Mouse (Mus musculus): ENCODE results near the gene March4. TPM values are rescaled to one million over a fixed set of nuclear protein-coding genes. Genes with fewer than 3 reads are reported as not detected.

Gene March4
- polyA plus RNA-seq, 1 experiment from 2014 or later: not detected

GRCm38 (mm10) chr1:72462516-72462915 lies 74.2 kb downstream of the March4 start:
- ATAC-seq (no peak), DNase-seq (no peak)
- no peak overlapping the region for H3K4me2 ChIP-seq (ENCODE audit: low read depth, low read length)
- H3K27me3 ChIP-seq (ENCODE audit: insufficient read depth, low read length): no peaks in the 10 kb centered on the region
- H3K9me3 ChIP-seq (ENCODE audit: low read length): no peaks in the 10 kb centered on the region
- no peaks in the 10 kb centered on the region for H3K4me1 ChIP-seq (ENCODE audit: insufficient read depth)
- no peaks in the 10 kb centered on the region for H3K36me3 ChIP-seq (replicated peaks; ENCODE audit: insufficient read depth, low read length)
- no peak for TF ChIP-seq CTCF (IDR thresholded peaks at IDR 0.05; ENCODE audit: low read depth)
- no peak for TF ChIP-seq EP300 (IDR thresholded peaks at IDR 0.05; ENCODE audit: low read depth)
- H3K4me3 ChIP-seq (ENCODE audit: low read depth, low read length): no peak overlapping the region
- H3K27ac ChIP-seq (ENCODE audit: low read depth): no peak overlapping the region
- no peak overlapping the region for H3K9ac ChIP-seq (replicated peaks)
- 73% methylated on average over 6 of the region's 6 CpGs for WGBS (ENCODE audit: insufficient replicate concordance)

- H3K9ac ChIP-seq (replicated peaks): no peak overlapping the region
- H3K36me3 ChIP-seq (replicated peaks; ENCODE audit: insufficient read depth, low read length): no peaks in the 10 kb centered on the region
- no peak overlapping the region for H3K27ac ChIP-seq (ENCODE audit: low read depth)
- H3K4me3 ChIP-seq (ENCODE audit: low read depth, low read length): no peak overlapping the region
- no peaks in the 10 kb centered on the region for H3K4me1 ChIP-seq (ENCODE audit: insufficient read depth)
- 73% methylated on average over 4 of the region's 4 CpGs for WGBS (ENCODE audit: insufficient replicate concordance)
- no peak for ATAC-seq
- TF ChIP-seq CTCF (IDR thresholded peaks at IDR 0.05; ENCODE audit: low read depth) (no peak), EP300 (IDR thresholded peaks at IDR 0.05; ENCODE audit: low read depth) (no peak)
- H3K9me3 ChIP-seq (ENCODE audit: low read length): no peaks in the 10 kb centered on the region
- DNase-seq: no peak
- no peaks in the 10 kb centered on the region for H3K27me3 ChIP-seq (ENCODE audit: insufficient read depth, low read length)
- no peak overlapping the region for H3K4me2 ChIP-seq (ENCODE audit: low read depth, low read length)
These were observed 79.1 kb downstream of the March4 start for GRCm38 (mm10) chr1:72457652-72458051.

- Histone ChIP-seq H3K9ac (replicated peaks) (no peak overlapping the region), H3K36me3 (replicated peaks; ENCODE audit: insufficient read depth, low read length) (no peaks in the 10 kb centered on the region), H3K4me3 (ENCODE audit: low read depth, low read length) (no peak overlapping the region), H3K27ac (ENCODE audit: low read depth) (no peak overlapping the region), H3K9me3 (ENCODE audit: low read length) (no peaks in the 10 kb centered on the region), H3K27me3 (ENCODE audit: insufficient read depth, low read length) (no peaks in the 10 kb centered on the region), H3K4me2 (ENCODE audit: low read depth, low read length) (no peak overlapping the region), H3K4me1 (ENCODE audit: insufficient read depth) (no peaks in the 10 kb centered on the region)
- DNase-seq (no peak), ATAC-seq (no peak)
- TF ChIP-seq EP300 (IDR thresholded peaks at IDR 0.05; ENCODE audit: low read depth) (no peak), CTCF (IDR thresholded peaks at IDR 0.05; ENCODE audit: low read depth) (no peak)
- 64% methylated on average over 4 of the region's 4 CpGs for WGBS (ENCODE audit: insufficient replicate concordance)
These were observed 80.8 kb downstream of the March4 start for GRCm38 (mm10) chr1:72455923-72456322.

- Histone ChIP-seq H3K27me3 (ENCODE audit: insufficient read depth, low read length) (no peaks in the 10 kb centered on the region), H3K4me1 (ENCODE audit: insufficient read depth) (no peaks in the 10 kb centered on the region), H3K27ac (ENCODE audit: low read depth) (no peak overlapping the region), H3K9me3 (ENCODE audit: low read length) (no peaks in the 10 kb centered on the region), H3K9ac (replicated peaks) (no peak overlapping the region), H3K4me2 (ENCODE audit: low read depth, low read length) (no peak overlapping the region), H3K4me3 (ENCODE audit: low read depth, low read length) (no peak overlapping the region), H3K36me3 (replicated peaks; ENCODE audit: insufficient read depth, low read length) (no peaks in the 10 kb centered on the region)
- TF ChIP-seq CTCF (IDR thresholded peaks at IDR 0.05; ENCODE audit: low read depth): no peak
- TF ChIP-seq EP300 (IDR thresholded peaks at IDR 0.05; ENCODE audit: low read depth): no peak
- ATAC-seq (no peak), DNase-seq (no peak)
- WGBS (ENCODE audit: insufficient replicate concordance): 72% methylated on average over 6 of the region's 6 CpGs
These were observed 82.0 kb downstream of the March4 start for GRCm38 (mm10) chr1:72454733-72455201.

GRCm38 (mm10) chr1:72452839-72453238 lies 83.9 kb downstream of the March4 start:
- Histone ChIP-seq H3K4me1 (ENCODE audit: insufficient read depth) (no peaks in the 10 kb centered on the region), H3K4me3 (ENCODE audit: low read depth, low read length) (no peak overlapping the region), H3K36me3 (replicated peaks; ENCODE audit: insufficient read depth, low read length) (no peaks in the 10 kb centered on the region), H3K27me3 (ENCODE audit: insufficient read depth, low read length) (no peaks in the 10 kb centered on the region), H3K27ac (ENCODE audit: low read depth) (no peak overlapping the region), H3K4me2 (ENCODE audit: low read depth, low read length) (no peak overlapping the region), H3K9me3 (ENCODE audit: low read length) (no peaks in the 10 kb centered on the region), H3K9ac (replicated peaks) (no peak overlapping the region)
- DNase-seq: no peak
- no peak for TF ChIP-seq CTCF (IDR thresholded peaks at IDR 0.05; ENCODE audit: low read depth)
- TF ChIP-seq EP300 (IDR thresholded peaks at IDR 0.05; ENCODE audit: low read depth): no peak
- WGBS (ENCODE audit: insufficient replicate concordance): 77% methylated on average over 2 of the region's 2 CpGs
- ATAC-seq: no peak

GRCm38 (mm10) chr1:72450790-72451189 lies 85.9 kb downstream of the March4 start:
- Histone ChIP-seq H3K36me3 (replicated peaks; ENCODE audit: insufficient read depth, low read length) (no peaks in the 10 kb centered on the region), H3K4me1 (ENCODE audit: insufficient read depth) (no peaks in the 10 kb centered on the region), H3K27ac (ENCODE audit: low read depth) (no peak overlapping the region), H3K9me3 (ENCODE audit: low read length) (no peaks in the 10 kb centered on the region), H3K27me3 (ENCODE audit: insufficient read depth, low read length) (no peaks in the 10 kb centered on the region), H3K9ac (replicated peaks) (no peak overlapping the region), H3K4me2 (ENCODE audit: low read depth, low read length) (no peak overlapping the region), H3K4me3 (ENCODE audit: low read depth, low read length) (no peak overlapping the region)
- 72% methylated on average over 4 of the region's 4 CpGs for WGBS (ENCODE audit: insufficient replicate concordance)
- no peak for ATAC-seq
- no peak for DNase-seq
- TF ChIP-seq CTCF (IDR thresholded peaks at IDR 0.05; ENCODE audit: low read depth) (no peak), EP300 (IDR thresholded peaks at IDR 0.05; ENCODE audit: low read depth) (no peak)

- 39% methylated on average over 3 of the region's 3 CpGs for WGBS (ENCODE audit: insufficient replicate concordance)
- H3K9me3 ChIP-seq (ENCODE audit: low read length): no peaks in the 10 kb centered on the region
- no peak overlapping the region for H3K27ac ChIP-seq (ENCODE audit: low read depth)
- no peak for DNase-seq
- ATAC-seq: no peak
- H3K36me3 ChIP-seq (replicated peaks; ENCODE audit: insufficient read depth, low read length): no peaks in the 10 kb centered on the region
- H3K4me2 ChIP-seq (ENCODE audit: low read depth, low read length): no peak overlapping the region
- H3K4me3 ChIP-seq (ENCODE audit: low read depth, low read length): no peak overlapping the region
- no peaks in the 10 kb centered on the region for H3K27me3 ChIP-seq (ENCODE audit: insufficient read depth, low read length)
- TF ChIP-seq EP300 (IDR thresholded peaks at IDR 0.05; ENCODE audit: low read depth) (no peak), CTCF (IDR thresholded peaks at IDR 0.05; ENCODE audit: low read depth) (no peak)
- no peak overlapping the region for H3K9ac ChIP-seq (replicated peaks)
- H3K4me1 ChIP-seq (ENCODE audit: insufficient read depth): no peaks in the 10 kb centered on the region
These were observed 87.0 kb downstream of the March4 start for GRCm38 (mm10) chr1:72449752-72450151.

Measured in liver, postnatal 0 days (tissue).